Mouse (Mus musculus) C2C12 (cell line): Measurements from ENCODE around the gene Myo1f.

Experiments used
- CEBPB ChIP-seq: IDR thresholded peaks from one replicate; pipeline ENCODE4 v1.6.1; 2011; ENCODE audit warnings: low read depth, mild to moderate bottlenecking, control low read depth, moderate library complexity
- CTCF ChIP-seq: IDR thresholded peaks from one replicate; pipeline ENCODE4 v1.5.1; 2011; ENCODE audit not compliant: control insufficient read depth, insufficient read depth, insufficient read length
- FOSL1 ChIP-seq: IDR thresholded peaks from one replicate; pipeline ENCODE4 v1.8.0; 2011; ENCODE audit warnings: mild to moderate bottlenecking, low read length; ENCODE audit not compliant: poor library complexity, insufficient read depth, severe bottlenecking
- MAX ChIP-seq: IDR thresholded peaks from one replicate; pipeline ENCODE4 v1.6.1; 2011; ENCODE audit warnings: mild to moderate bottlenecking, control low read depth
- MYOD1 ChIP-seq: IDR thresholded peaks from one replicate; pipeline ENCODE4 v1.6.1; 2011; ENCODE audit warnings: low read depth; ENCODE audit not compliant: control insufficient read depth, insufficient read length
- MYOG ChIP-seq: IDR thresholded peaks from one replicate; pipeline ENCODE4 v1.6.1; 2011; ENCODE audit not compliant: control insufficient read depth, insufficient read length; ENCODE audit errors: extremely low read depth
- USF1 ChIP-seq: IDR thresholded peaks from one replicate; pipeline ENCODE4 v1.6.1; 2011; ENCODE audit warnings: low read depth, mild to moderate bottlenecking, control low read depth, moderate library complexity

DNA sequence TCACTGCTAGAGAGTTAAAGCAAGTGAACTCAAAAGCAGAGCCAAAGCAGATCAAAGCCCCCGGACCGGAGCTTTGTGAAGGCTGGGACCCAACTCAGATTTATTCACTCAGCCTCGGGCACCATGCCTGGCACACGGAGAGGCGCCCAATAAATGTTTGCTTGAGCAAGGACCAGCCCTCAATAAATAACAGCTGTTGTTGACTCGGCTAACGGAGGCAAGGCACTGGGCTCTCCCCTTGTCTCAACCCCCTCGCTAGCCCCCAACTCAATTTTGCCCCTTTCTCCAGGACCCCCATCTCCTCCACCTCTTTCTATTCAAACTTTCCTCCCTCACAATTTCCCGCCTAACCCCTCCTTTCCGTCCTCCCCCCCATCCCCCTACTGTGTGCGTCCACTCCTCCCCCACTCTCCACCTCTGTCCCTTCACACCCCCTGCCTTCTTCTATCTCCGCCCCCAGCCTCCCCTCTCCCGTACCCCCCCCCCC is 32.0 kb upstream of the Myo1f start:
- TF ChIP-seq MYOG (no peak), CTCF (no peak), MYOD1 (no peak), MAX (no peak), USF1 (no peak), CEBPB (no peak), FOSL1 (no peak)
